Mouse (Mus musculus) mouse trophoblast stem cell (cell line): ENCODE measurements at regions not wholly inside any gene's neighbourhood (a gene's known extent, or its start where the extent isn't known, plus 50 kb on each side); places are given as distances from the start of the nearest gene placed in this dataset.

Experiments used
- in situ Hi-C, 2 experiments: fragments of 300-500 bp; cut with MseI, MboI; formaldehyde crosslinking; loops; 2 replicates in 1 of 2; 3 replicates in 1 of 2; pipeline ENCODE4 v1.15.1; 2025

GRCm38 (mm10) chr17:83089856-83090692, 125.0 kb upstream of the Pkdcc start:
- in situ Hi-C loops, result no loop called here

GRCm38 (mm10) chr17:83093862-83094261, 121.2 kb upstream of the Pkdcc start:
- in situ Hi-C loops, result no loop called here

- in situ Hi-C loops, result no loop called here
These were observed 118.6 kb upstream of the Pkdcc start for GRCm38 (mm10) chr17:83096451-83096850.

- in situ Hi-C loops, result no loop called here
These were observed 117.1 kb upstream of the Pkdcc start for GRCm38 (mm10) chr17:83097998-83098397.

- in situ Hi-C loops, result no loop called here
These were observed 116.2 kb upstream of the Pkdcc start for GRCm38 (mm10) chr17:83098679-83099413.

- in situ Hi-C loops, result no loop called here
These were observed 114.1 kb upstream of the Pkdcc start for GRCm38 (mm10) chr17:83101035-83101434.

- in situ Hi-C loops, result no loop called here
These were observed 113.3 kb upstream of the Pkdcc start for GRCm38 (mm10) chr17:83101756-83102155.

GRCm38 (mm10) chr17:83102675-83103412, 112.2 kb upstream of the Pkdcc start:
- in situ Hi-C loops, result no loop called here

- in situ Hi-C loops, result no loop called here
These were observed 106.9 kb upstream of the Pkdcc start for GRCm38 (mm10) chr17:83108151-83108550.

GRCm38 (mm10) chr17:83109792-83110440, 105.2 kb upstream of the Pkdcc start:
- in situ Hi-C loops, result no loop called here

GRCm38 (mm10) chr17:83110556-83110955, 104.5 kb upstream of the Pkdcc start:
- in situ Hi-C loops, result no loop called here

GRCm38 (mm10) chr17:83115146-83115545, 99.9 kb upstream of the Pkdcc start:
- in situ Hi-C loops, result no loop called here

GRCm38 (mm10) chr17:83115832-83116480, 99.1 kb upstream of the Pkdcc start:
- in situ Hi-C loops, result no loop called here

- in situ Hi-C loops, result no loop called here
These were observed 94.3 kb upstream of the Pkdcc start for GRCm38 (mm10) chr17:83120665-83121232.

GRCm38 (mm10) chr17:83122525-83123280, 92.4 kb upstream of the Pkdcc start:
- in situ Hi-C loops, result no loop called here

- in situ Hi-C loops, result no loop called here
These were observed 90.0 kb upstream of the Pkdcc start for GRCm38 (mm10) chr17:83125057-83125456.

GRCm38 (mm10) chr17:83127842-83128241, 87.2 kb upstream of the Pkdcc start:
- in situ Hi-C loops, result no loop called here

GRCm38 (mm10) chr17:83128843-83129544, 86.1 kb upstream of the Pkdcc start:
- in situ Hi-C loops, result no loop called here

GRCm38 (mm10) chr17:83129658-83130057, 85.4 kb upstream of the Pkdcc start:
- in situ Hi-C loops, result no loop called here
